In genomic region chr12:8362400-8362799, GRCm38 (mm10) we compare ENCODE assay signal across 16 mouse cellular contexts.
"Had no signal": no experiment of that assay in that cellular context is flagged by ENCODE, and none has a peak within 500 bp of the region (broad histone marks: within the 10 kb centered on the region; RNA-seq: fewer than 3 reads in every experiment).

No protein-coding gene starts in this region.

- H3K27ac ChIP-seq: liver, embryonic 13.5 days; liver, embryonic 15.5 days; lung, embryonic 15.5 days; macrophage; midbrain, embryonic 13.5 days; neural tube, embryonic 12.5 days; stomach, embryonic 15.5 days; stomach, postnatal 0 days had no signal

- ATAC-seq: liver, postnatal 0 days; midbrain, embryonic 13.5 days had no signal

- H3K9me3 ChIP-seq: liver, embryonic 13.5 days; liver, embryonic 15.5 days; lung, embryonic 15.5 days; midbrain, embryonic 13.5 days; neural tube, embryonic 12.5 days; stomach, embryonic 15.5 days had no signal

- DNase-seq: liver; liver, embryonic 13.5 days; liver, postnatal 0 days; right cerebral cortex, postnatal 14 days; thymus, adult 2 months; thymus, postnatal 25 days; thymus, postnatal 4 days had no signal

- H3K4me1 ChIP-seq: liver, embryonic 15.5 days had no signal

- H3K36me3 ChIP-seq: liver, embryonic 13.5 days; liver, embryonic 15.5 days; lung, embryonic 15.5 days; midbrain, embryonic 13.5 days; neural tube, embryonic 12.5 days; stomach, embryonic 15.5 days had no signal

- H3K27me3 ChIP-seq: liver, embryonic 13.5 days; liver, embryonic 15.5 days; lung, embryonic 15.5 days; megakaryocyte, embryonic 14.5 days; midbrain, embryonic 13.5 days; neural tube, embryonic 12.5 days; stomach, embryonic 15.5 days had no signal

- H3K4me3 ChIP-seq: liver, embryonic 13.5 days; liver, embryonic 15.5 days; lung, embryonic 15.5 days; megakaryocyte, embryonic 14.5 days; midbrain, embryonic 13.5 days; neural tube, embryonic 12.5 days; stomach, embryonic 15.5 days had no signal

- H3K4me2 ChIP-seq: liver, embryonic 11.5 days; liver, embryonic 13.5 days; liver, embryonic 15.5 days; lung, embryonic 15.5 days; midbrain, embryonic 13.5 days; neural tube, embryonic 12.5 days; stomach, embryonic 15.5 days had no signal

- H3K9ac ChIP-seq: liver, embryonic 13.5 days; liver, embryonic 15.5 days; liver, postnatal 0 days; lung, embryonic 15.5 days; midbrain, embryonic 13.5 days; neural tube, embryonic 12.5 days; stomach, embryonic 15.5 days had no signal
